Mouse (Mus musculus): ENCODE results near the gene Pcgf2.

DNA sequence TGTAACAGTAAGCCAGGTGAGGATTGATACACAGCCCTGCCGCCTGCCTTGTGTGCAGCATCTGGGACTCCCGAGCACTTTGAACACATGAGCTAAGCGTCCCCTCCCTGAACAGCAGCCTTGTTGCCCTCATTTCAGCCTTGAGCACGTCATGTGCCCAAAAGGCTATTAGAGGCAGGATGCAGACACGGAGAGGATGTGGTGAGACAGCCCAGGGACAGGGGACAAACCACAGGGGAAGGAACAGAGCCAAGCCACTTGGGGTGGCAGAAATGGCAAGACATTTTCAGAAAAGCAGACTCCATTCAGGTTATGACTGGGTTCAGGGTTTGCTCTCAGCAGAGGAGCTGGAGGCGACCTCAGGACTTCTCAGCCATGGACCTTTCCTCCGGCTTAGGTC lies 28.0 kb upstream of the Pcgf2 start:
- TF ChIP-seq CTCF (conservative IDR thresholded peaks at IDR 0.05 in 1 of 2, IDR thresholded peaks at IDR 0.05 in 1 of 2; ENCODE audit: low read depth in 2 of 2, low read length in 2 of 2) (no peak), MAX (IDR thresholded peaks at IDR 0.05; ENCODE audit: low read length) (no peak), POLR2A (IDR thresholded peaks at IDR 0.05; ENCODE audit: low read depth, low read length) (no peak), TBP (conservative IDR thresholded peaks at IDR 0.05; ENCODE audit: low read depth, low read length) (no peak), RCOR1 (conservative IDR thresholded peaks at IDR 0.05; ENCODE audit: low read depth, low read length) (no peak), UBTF (IDR thresholded peaks at IDR 0.05; ENCODE audit: low read depth, low read length) (no peak), JUND (conservative IDR thresholded peaks at IDR 0.05; ENCODE audit: low read depth, low read length) (no peak), E2F4 (IDR thresholded peaks at IDR 0.05; ENCODE audit: insufficient replicate concordance, low read depth, low read length) (no peak), BHLHE40 (IDR thresholded peaks at IDR 0.05; ENCODE audit: low read depth, low read length) (no peak)

Data from CH12.LX (cell line).